Mouse (Mus musculus) C2C12 (cell line): ENCODE measurements around the gene Zmpste24.

Source experiments
- CEBPB ChIP-seq: IDR thresholded peaks from one replicate; pipeline ENCODE4 v1.6.1; 2011; ENCODE audit warnings: low read depth, mild to moderate bottlenecking, control low read depth, moderate library complexity
- CTCF ChIP-seq: IDR thresholded peaks from one replicate; pipeline ENCODE4 v1.5.1; 2011; ENCODE audit not compliant: control insufficient read depth, insufficient read depth, insufficient read length
- MAX ChIP-seq: IDR thresholded peaks from one replicate; pipeline ENCODE4 v1.6.1; 2011; ENCODE audit warnings: mild to moderate bottlenecking, control low read depth
- MYOG ChIP-seq: IDR thresholded peaks from one replicate; pipeline ENCODE4 v1.6.1; 2011; ENCODE audit not compliant: control insufficient read depth, insufficient read length; ENCODE audit errors: extremely low read depth

- TF ChIP-seq CTCF (no peak), CEBPB (no peak), MYOG (no peak), MAX (peak; percentile 58)
These were observed at the start of gene Zmpste24 for GRCm38 (mm10) chr4:121097650-121098378.
